Mouse (Mus musculus) thymus, postnatal 4 days (tissue): Measurements from ENCODE around the gene Prkce.

Experiments
- DNase-seq: peaks from one replicate; pipeline ENCODE4 v3.0.0; 2021

Gene Prkce

GRCm38 (mm10) chr17:86225488-86226186, 58.1 kb downstream of the Prkce start:
- DNase-seq, result no peak

GRCm38 (mm10) chr17:86226198-86226597, 58.6 kb downstream of the Prkce start:
- DNase-seq, result no peak

DNA sequence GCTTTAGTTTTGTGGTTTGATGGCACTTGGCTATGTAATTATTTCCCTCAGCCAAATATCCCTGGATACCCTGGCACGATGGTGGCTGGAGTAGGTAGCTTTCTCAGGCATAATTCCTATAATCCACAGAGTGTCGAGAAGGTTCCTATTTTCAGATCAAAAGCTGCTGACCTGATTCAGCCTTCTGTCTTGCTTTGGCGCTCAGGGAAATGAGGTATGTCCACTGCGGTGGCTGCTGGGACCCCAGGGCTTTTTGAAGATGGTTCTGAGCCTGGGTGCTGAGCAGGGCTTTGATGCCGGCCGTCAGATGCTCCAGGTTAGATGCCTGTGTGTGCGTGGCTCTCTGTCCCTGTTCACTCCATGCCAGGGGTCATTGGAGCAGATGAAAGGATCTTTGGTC, 59.0 kb downstream of the Prkce start:
- no peak for DNase-seq

GRCm38 (mm10) chr17:86227389-86227788, 59.8 kb downstream of the Prkce start:
- DNase-seq, result no peak

GRCm38 (mm10) chr17:86228850-86229249, 61.3 kb downstream of the Prkce start:
- no peak for DNase-seq

DNA sequence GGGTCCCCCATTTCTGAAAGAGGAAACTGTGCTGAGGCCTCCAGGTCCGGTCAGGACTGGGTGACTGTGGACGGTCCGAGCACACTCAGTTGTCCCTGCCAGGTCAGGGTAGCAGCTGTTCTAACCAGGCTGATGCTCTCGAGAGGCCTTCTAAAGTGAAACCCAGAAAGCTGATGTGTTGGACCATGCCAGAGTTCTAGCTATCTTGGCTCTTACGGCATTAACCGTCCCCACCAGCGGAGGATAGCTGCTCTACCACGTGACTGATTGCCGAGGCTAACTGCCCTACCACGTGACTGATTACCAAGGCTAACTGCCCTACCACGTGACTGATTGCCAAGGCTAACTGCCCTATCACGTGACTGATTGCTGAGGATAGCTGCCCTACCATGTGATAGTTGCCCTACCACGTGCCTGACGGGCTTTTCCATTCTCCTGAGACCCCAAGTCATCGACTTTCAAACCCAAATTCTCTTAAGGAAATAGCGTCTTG, 62.6 kb downstream of the Prkce start:
- DNase-seq, result no peak

DNA sequence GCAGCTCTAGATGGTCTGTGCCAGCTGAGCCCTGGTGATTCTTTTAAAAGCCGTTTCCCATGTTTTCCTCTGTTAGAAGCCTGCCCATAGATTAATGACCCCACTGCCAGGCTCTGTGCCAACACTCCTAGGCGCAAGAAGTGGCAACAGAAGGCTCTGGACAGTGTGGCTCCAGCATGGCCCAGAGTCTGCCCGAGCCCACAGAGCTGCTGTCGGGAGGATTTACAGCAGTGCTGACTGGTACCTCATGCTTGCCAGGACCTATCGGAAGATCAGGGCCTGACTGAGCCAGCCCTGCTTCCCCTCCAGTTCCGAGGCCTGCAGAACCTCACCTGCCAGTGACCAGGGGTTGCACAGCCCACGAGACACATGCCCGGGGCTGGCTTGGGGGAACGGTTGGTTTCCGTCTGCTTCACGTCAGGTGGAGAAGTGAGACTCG, 64.2 kb downstream of the Prkce start:
- DNase-seq, result no peak

- DNase-seq, result no peak
Observed at GRCm38 (mm10) chr17:86232248-86232647, 64.7 kb downstream of the Prkce start.

DNA sequence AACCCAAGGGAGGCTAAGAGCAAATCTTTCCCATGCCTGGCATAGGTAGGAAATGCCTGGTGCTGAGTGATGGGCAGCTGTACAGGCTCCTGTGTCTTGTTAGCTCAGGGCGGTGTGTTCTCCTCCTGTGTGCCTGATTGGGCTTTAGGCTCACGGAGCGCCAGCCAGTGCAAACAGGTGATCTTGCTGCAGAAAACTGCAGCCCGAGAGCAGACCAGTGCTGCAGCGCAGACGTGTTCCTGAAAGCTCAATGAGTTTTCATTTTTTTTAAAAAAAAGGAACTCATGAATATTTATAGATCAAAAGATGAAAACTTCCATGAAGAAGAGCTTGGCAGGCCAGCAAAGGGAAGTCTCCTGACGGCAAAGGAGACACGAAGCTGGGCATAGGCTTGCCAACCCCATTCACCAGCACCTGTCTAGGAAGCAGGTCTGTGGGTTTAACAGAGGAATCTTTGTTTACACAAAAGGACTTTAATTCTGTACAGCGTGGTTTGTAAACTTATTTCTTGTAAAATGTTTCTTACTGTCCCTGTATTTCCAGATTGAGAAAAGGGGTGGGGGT, 67.1 kb downstream of the Prkce start:
- DNase-seq, result no peak

DNA sequence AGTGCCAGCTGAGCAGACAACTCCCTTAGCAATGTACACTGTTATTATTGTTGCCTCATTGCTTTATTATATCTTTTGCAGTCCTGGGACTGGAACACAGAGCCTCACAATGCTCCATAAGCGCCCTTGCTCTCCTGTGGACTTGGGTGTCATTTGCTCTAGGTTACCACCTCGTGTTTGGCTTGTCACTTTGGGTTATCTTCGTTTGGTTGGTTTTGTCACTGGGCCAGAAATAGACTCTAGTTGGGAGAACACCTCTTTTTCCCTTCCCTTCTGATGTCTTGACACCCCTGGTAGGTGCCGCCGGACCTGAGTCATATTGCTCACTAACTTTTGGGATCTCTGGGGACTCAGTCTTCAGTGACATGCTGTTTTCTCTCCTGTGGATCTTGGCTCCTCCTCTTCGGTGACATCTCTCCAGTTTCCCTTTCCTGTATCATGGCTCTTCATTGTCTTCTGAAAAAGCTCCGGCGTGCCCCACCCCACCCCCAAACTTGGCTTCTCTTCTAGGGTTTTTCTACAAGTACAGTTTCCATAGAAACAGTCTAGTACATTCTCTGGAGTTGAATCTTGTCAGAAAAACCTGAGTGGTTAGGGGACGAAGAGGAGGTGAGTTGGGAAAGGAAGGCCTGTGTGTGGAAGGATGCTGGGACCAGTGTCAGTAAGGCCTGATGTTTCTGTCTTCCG, 68.6 kb downstream of the Prkce start:
- no peak for DNase-seq

GRCm38 (mm10) chr17:86236861-86237763, 69.5 kb downstream of the Prkce start:
- no peak for DNase-seq

GRCm38 (mm10) chr17:86242291-86242690, 74.7 kb downstream of the Prkce start:
- no peak for DNase-seq

DNA sequence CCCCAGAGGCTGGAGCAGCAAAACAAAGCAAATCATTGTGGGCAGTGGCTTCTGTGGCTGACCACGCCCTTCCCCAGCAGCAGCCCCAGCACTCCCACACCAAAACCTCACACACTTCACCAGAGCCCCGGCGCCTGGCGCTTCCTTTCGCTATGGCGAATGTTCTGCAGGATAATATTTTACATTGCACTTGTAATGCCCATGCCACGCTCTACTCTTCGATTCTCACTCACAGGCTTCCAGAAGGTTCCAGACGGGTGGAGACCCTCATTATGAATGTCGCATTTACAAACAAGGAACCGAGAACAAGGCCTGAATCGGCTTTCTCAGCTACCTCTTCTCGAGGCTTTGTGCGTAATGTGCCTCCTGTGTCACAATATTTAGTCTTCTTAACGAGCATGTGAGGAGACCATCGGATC, 75.5 kb downstream of the Prkce start:
- DNase-seq, result no peak

DNA sequence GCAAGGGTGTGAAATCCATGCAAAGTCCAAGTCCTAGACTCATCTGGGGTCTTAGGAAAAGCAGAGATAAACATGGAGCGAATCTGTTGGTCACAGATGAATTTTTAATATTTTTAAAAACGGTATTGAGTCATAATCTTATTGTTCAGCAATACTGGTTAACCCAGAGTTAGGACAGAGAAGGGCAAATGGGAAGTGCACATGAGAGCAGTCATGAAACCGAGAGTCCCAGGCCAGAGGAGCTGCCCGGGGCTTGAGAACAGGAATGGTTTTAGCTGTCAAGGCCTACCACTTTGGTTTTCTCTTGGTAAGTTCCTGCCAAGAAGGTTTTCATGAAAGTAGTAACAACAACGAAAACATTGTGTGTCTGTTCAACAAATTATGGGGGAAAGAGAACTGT, 76.8 kb downstream of the Prkce start:
- no peak for DNase-seq

DNA sequence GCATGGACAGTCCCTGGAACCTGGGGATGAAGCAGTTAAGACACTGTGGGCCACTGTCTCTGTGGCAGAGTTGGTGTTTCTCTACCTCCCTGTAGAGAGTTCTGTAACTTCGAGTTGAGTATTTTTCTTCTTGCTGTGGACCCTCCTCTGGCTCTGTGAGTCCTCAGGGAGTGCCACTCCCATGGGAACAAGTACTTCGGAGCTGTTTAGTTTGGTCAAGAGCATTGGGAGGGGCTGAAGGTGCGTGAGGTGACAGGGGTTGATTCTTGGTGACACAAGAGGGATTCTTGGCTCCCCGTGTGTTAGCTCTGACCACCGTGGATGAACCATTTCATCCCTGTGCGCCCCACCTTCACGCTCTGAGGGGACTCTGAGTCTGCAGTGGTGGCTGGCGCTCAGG, 81.2 kb downstream of the Prkce start:
- DNase-seq, result no peak

- no peak for DNase-seq
Observed at GRCm38 (mm10) chr17:86249499-86250405, 82.2 kb downstream of the Prkce start.

GRCm38 (mm10) chr17:86250406-86250905, 82.9 kb downstream of the Prkce start:
- no peak for DNase-seq

DNA sequence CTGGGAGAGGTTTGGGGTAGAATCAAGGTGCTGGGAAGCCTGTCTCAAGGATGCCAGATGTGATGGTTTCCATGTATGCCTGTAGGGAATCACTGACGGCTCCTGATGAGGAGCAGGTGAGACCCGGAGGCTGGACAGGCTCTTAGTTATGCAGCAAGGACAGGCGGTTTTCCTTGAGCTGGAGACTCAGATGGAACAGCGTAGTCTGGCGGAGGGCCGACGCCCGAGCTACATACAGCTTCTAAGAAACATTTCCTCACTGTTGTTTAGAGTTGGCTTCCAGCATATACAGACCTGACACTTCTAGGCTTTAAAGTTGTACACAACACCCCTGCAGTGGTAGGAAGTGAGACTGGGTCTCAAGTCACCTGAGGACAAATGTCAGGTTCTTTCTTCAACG, 86.3 kb downstream of the Prkce start:
- DNase-seq, result no peak

GRCm38 (mm10) chr17:86254285-86254684, 86.7 kb downstream of the Prkce start:
- DNase-seq, result no peak

DNA sequence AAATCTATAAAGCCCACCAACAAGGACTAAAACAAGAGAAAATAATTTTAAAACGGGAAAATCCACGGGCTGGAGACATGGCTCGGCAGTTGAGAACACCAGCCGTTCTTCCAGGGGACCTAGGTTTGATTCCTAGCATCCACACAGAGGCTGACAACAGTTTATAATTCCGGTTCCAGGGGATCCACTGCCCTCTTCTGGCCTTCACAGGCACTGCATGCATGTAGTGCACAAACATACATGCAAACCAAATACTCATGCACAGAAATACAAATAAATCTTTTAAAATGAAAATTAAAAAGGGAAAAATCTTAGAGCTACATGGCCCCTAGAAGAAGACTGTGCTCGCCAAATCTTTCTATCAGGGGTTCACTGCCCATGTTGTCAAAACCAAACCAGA, 87.4 kb downstream of the Prkce start:
- DNase-seq, result no peak

GRCm38 (mm10) chr17:86256730-86257131, 89.1 kb downstream of the Prkce start:
- DNase-seq, result no peak

DNA sequence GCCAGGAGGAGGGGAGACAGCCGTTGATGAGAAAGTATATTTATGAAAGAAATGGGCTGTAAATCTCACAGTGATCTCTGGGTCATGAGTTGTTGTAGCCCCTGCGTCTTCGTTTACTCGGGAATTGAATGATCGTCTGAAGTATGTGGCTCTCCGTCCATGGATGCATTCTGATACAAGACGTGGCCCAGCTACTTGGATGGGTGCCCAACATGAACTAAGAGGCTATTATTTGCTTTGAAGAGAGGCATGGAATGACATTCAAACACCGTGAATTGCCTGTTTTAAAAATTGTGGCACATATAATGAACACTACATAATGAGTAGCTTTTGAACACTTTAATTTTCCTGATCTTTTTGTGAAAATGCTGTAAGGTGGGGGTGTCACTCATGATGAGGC, 93.5 kb downstream of the Prkce start:
- no peak for DNase-seq
